Mouse (Mus musculus) adrenal gland, adult 2 months (tissue): ENCODE data around the gene Pcgf5. TPM values are rescaled to one million over a fixed set of nuclear protein-coding genes. Genes with fewer than 3 reads are reported as not detected.
A peak's percentile ranks its signal among the peaks of the same experiment; 100 is the strongest.

Experiments
- DNase-seq: peaks from one replicate; pipeline ENCODE4 v3.0.0; 2021
- polyA plus RNA-seq: library from polyadenylated mRNA; depleted of rRNA; stranded (reverse); fragments of >200 nt; gene quantifications from 2 replicates; pipeline ENCODE4 v1.2.3, GENCODE M21; 2012; rRNA removed
- total RNA-seq, 2 experiments: library from RNA; stranded (reverse); gene quantifications; 2 replicates each; pipeline ENCODE4 v1.2.3; 2021

Gene Pcgf5
- total and polyA plus RNA-seq, 3 experiments: 2.5 to 31.9 (median 21.0) TPM

GRCm38 (mm10) chr19:36490911-36491310, 142.8 kb downstream of the Pcgf5 start:
- DNase-seq: peak; percentile 69

- no peak for DNase-seq
Observed at GRCm38 (mm10) chr19:36495555-36495954, 147.4 kb downstream of the Pcgf5 start.

DNA sequence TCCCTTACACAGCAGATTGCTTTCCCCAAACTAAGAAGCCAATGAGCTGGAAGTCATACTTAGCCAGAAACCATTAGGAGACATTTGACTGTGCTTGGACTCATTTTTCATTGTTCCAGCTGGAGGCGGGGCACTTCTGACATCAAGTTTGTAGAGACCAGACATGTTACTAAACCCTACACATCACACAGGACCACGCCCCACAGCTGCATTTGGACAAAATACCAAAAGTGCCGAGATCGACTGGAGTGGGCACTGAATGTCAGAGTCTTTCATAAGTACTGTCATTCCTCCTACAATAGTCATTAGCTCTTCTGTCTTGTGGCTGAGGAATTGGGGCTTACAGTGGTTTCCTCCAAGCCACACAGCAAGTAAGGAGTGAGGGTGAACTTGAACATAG, 148.4 kb downstream of the Pcgf5 start:
- DNase-seq: no peak

GRCm38 (mm10) chr19:36497067-36497466, 149.0 kb downstream of the Pcgf5 start:
- peak; percentile 90 for DNase-seq

DNA sequence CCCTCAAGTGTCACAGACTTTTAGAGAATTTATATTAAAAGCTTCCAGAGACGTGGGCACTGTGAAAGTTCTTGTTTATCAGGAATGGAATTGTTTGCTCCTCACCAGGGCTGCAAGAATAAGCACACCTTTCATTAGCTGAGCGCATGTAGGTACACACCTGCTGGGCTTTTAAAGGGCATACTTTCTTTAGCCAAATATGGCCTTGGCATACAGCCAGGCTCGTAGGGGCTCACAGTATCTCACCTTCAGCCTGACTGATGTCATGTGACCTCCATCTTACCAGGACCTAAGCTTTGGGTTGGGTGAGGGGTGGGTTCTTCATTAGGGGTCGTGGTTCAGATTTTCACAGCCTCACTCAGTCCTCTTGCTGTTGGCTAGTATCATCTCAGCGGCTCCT, 149.6 kb downstream of the Pcgf5 start:
- no peak for DNase-seq

GRCm38 (mm10) chr19:36504716-36505115, 156.6 kb downstream of the Pcgf5 start:
- peak; percentile 5 for DNase-seq

Other genes with a start within 250 kb of the Pcgf5 start
- gene Ankrd1, start 228.2 kb upstream of the Pcgf5 start, total RNA-seq: not detected
- gene Ankrd1, start 228.2 kb upstream of the Pcgf5 start, polyA plus RNA-seq: not detected in 2 replicates
- gene Hectd2, start 206.3 kb downstream of the Pcgf5 start, total RNA-seq: 1 to 10 TPM; 1.6 to 2.6 TPM
- gene Hectd2, start 206.3 kb downstream of the Pcgf5 start, polyA plus RNA-seq: 0.11 and 0.62 TPM in 2 replicates